19 mouse cellular contexts compared by ENCODE assay signal in the genomic region with DNA sequence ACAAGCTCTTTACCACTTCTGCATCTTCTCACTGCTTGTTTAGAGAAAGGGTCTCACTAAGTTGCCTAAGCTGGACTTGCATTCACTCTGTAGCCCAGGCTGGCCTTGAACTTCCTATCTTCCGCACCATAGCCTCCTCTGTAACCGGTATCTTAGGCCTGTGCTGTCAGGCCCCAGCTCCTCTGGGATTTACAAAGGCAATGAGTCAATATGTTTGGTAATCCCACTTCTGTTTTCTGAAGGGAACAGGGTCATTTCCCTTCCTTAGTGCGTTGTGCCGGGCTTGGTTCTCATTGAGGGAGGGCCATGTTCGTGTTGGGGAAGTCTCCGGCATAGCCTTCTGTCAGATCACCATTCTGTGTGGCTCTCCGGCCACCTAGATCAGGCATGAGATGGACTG.
"Had no signal": no experiment of that assay in that cellular context is flagged by ENCODE, and none has a peak within 500 bp of the region (broad histone marks: within the 10 kb centered on the region; RNA-seq: fewer than 3 reads in every experiment).

No protein-coding gene starts in this region.

- H3K27ac ChIP-seq: limb, embryonic 12.5 days; limb, embryonic 15.5 days; liver, embryonic 14.5 days; midbrain, embryonic 12.5 days; midbrain, embryonic 15.5 days; stomach, embryonic 15.5 days had no signal

- H3K4me2 ChIP-seq: limb, embryonic 12.5 days; limb, embryonic 15.5 days; liver, embryonic 11.5 days; lung, embryonic 14.5 days; midbrain, embryonic 12.5 days; midbrain, embryonic 15.5 days; stomach, embryonic 15.5 days had no signal

- H3K27me3 ChIP-seq: limb, embryonic 15.5 days; midbrain, embryonic 15.5 days; stomach, embryonic 15.5 days had no signal

- H3K36me3 ChIP-seq: limb, embryonic 12.5 days; limb, embryonic 15.5 days; midbrain, embryonic 12.5 days; midbrain, embryonic 15.5 days; stomach, embryonic 15.5 days had no signal

- H3K4me1 ChIP-seq: midbrain, embryonic 15.5 days; stomach, embryonic 15.5 days had no signal

- ATAC-seq: intestine, embryonic 16.5 days; liver, postnatal 0 days; midbrain, embryonic 15.5 days had no signal

- H3K9me3 ChIP-seq: limb, embryonic 12.5 days; limb, embryonic 15.5 days; midbrain, embryonic 12.5 days; midbrain, embryonic 15.5 days; stomach, embryonic 15.5 days had no signal

- DNase-seq: kidney, adult 18-20 months; kidney, adult 9 months; kidney, postnatal 14 days; kidney, postnatal 4 days; left cerebral cortex, postnatal 4 days; liver, postnatal 0 days; lung, embryonic 14.5 days; lung, postnatal 10 days; right cerebral cortex, postnatal 14 days; right cerebral cortex, postnatal 4 days; thymus, postnatal 36 days had no signal

- H3K4me3 ChIP-seq: limb, embryonic 12.5 days; limb, embryonic 15.5 days; midbrain, embryonic 12.5 days; midbrain, embryonic 15.5 days; stomach, embryonic 15.5 days had no signal

- H3K9ac ChIP-seq: limb, embryonic 12.5 days; limb, embryonic 15.5 days; liver, embryonic 14.5 days; liver, postnatal 0 days; lung, embryonic 14.5 days; midbrain, embryonic 12.5 days; midbrain, embryonic 15.5 days; stomach, embryonic 15.5 days had no signal
